Mouse (Mus musculus): ENCODE data around the gene Fam217a. TPM values are rescaled to one million over a fixed set of nuclear protein-coding genes. Genes with fewer than 3 reads are reported as not detected.
A peak's percentile ranks its signal among the peaks of the same experiment; 100 is the strongest.
"Not testable (repeated sequence)": the region's sequence is repeated elsewhere in the genome, so short reads cannot be mapped to it uniquely, and the experiment has no call there.

The Fam217a gene
- polyA plus RNA-seq, 1 experiment from 2014 or later, result 1.4 TPM

- ATAC-seq (ENCODE audit: low FRiP score) (peak; percentile 63), DNase-seq (ENCODE audit: low spot score, missing footprints) (peak; percentile 90)
- H3K36me3 ChIP-seq (ENCODE audit: control insufficient read depth, insufficient read depth, low read length), result no peaks in the 10 kb centered on the region
- H3K9ac ChIP-seq (ENCODE audit: low read length), result peak overlapping the region; percentile 91
- H3K4me3 ChIP-seq (ENCODE audit: low read depth, low read length), result peak overlapping the region; percentile 69
- peaks cover 16% of the 10 kb centered on the region for H3K4me1 ChIP-seq (ENCODE audit: control insufficient read depth, insufficient read depth, low read length)
- WGBS, result under 1% methylated on average over 50 of the region's 50 CpGs
- H3K9me3 ChIP-seq (ENCODE audit: control insufficient read depth, low read length), result no peaks in the 10 kb centered on the region
- no peaks in the 10 kb centered on the region for H3K27me3 ChIP-seq (ENCODE audit: control insufficient read depth, insufficient read depth, low read length)
- peak overlapping the region; percentile 79 for H3K4me2 ChIP-seq
- H3K27ac ChIP-seq (ENCODE audit: low read depth, low read length), result peak overlapping the region; percentile 87
These were observed 48.2 kb downstream of the Fam217a start for GRCm38 (mm10) chr13:34875741-34876445.

- ATAC-seq (ENCODE audit: low FRiP score), result peak; percentile 83
- H3K4me1 ChIP-seq (ENCODE audit: control insufficient read depth, insufficient read depth, low read length), result peaks cover 16% of the 10 kb centered on the region
- DNase-seq (ENCODE audit: low spot score, missing footprints), result peak; percentile 99
- H3K9ac ChIP-seq (ENCODE audit: low read length), result peak within 1 kb of the TSS; percentile 91
- no peaks in the 10 kb centered on the region for H3K9me3 ChIP-seq (ENCODE audit: control insufficient read depth, low read length)
- H3K36me3 ChIP-seq (ENCODE audit: control insufficient read depth, insufficient read depth, low read length), result no peaks in the 10 kb centered on the region
- peak within 1 kb of the TSS; percentile 69 for H3K4me3 ChIP-seq (ENCODE audit: low read depth, low read length)
- no peaks in the 10 kb centered on the region for H3K27me3 ChIP-seq (ENCODE audit: control insufficient read depth, insufficient read depth, low read length)
- peak within 1 kb of the TSS; percentile 79 for H3K4me2 ChIP-seq
- 1% methylated on average over 40 of the region's 40 CpGs for WGBS
- peak within 1 kb of the TSS; percentile 87 for H3K27ac ChIP-seq (ENCODE audit: low read depth, low read length)
These were observed 48.9 kb downstream of the Fam217a start, which contains the start of gene Prpf4b for GRCm38 (mm10) chr13:34875166-34875710. Gene Prpf4b (plus strand): TSS chr13:34875302.

GRCm38 (mm10) chr13:34874736-34875135 is 49.4 kb downstream of the Fam217a start:
- peak overlapping the region; percentile 79 for H3K4me2 ChIP-seq
- peak overlapping the region; percentile 69 for H3K4me3 ChIP-seq (ENCODE audit: low read depth, low read length)
- peak overlapping the region; percentile 91 for H3K9ac ChIP-seq (ENCODE audit: low read length)
- H3K27ac ChIP-seq (ENCODE audit: low read depth, low read length), result peak overlapping the region; percentile 87
- H3K9me3 ChIP-seq (ENCODE audit: control insufficient read depth, low read length); DNase-seq (ENCODE audit: low spot score, missing footprints); H3K36me3 ChIP-seq (ENCODE audit: control insufficient read depth, insufficient read depth, low read length); H3K27me3 ChIP-seq (ENCODE audit: control insufficient read depth, insufficient read depth, low read length): not testable (repeated sequence)
- WGBS, result 23% methylated on average over 13 of the region's 13 CpGs
- ATAC-seq (ENCODE audit: low FRiP score), result peak; percentile 33
- H3K4me1 ChIP-seq (ENCODE audit: control insufficient read depth, insufficient read depth, low read length), result peaks cover 16% of the 10 kb centered on the region

- Histone ChIP-seq H3K27me3 (ENCODE audit: control insufficient read depth, insufficient read depth, low read length) (no peaks in the 10 kb centered on the region), H3K4me2 (peak overlapping the region; percentile 79), H3K9ac (ENCODE audit: low read length) (peak overlapping the region; percentile 91), H3K4me3 (ENCODE audit: low read depth, low read length) (peak overlapping the region; percentile 69), H3K4me1 (ENCODE audit: control insufficient read depth, insufficient read depth, low read length) (peaks cover 16% of the 10 kb centered on the region), H3K36me3 (ENCODE audit: control insufficient read depth, insufficient read depth, low read length) (no peaks in the 10 kb centered on the region), H3K9me3 (ENCODE audit: control insufficient read depth, low read length) (no peaks in the 10 kb centered on the region), H3K27ac (ENCODE audit: low read depth, low read length) (peak overlapping the region; percentile 87)
- ATAC-seq (ENCODE audit: low FRiP score), result peak; percentile 88
- peak; percentile 98 for DNase-seq (ENCODE audit: low spot score, missing footprints)
- 3% methylated on average over 45 of the region's 45 CpGs for WGBS
These were observed 50.1 kb downstream of the Fam217a start for GRCm38 (mm10) chr13:34873801-34874681.

GRCm38 (mm10) chr13:34864420-34865169 is 59.5 kb downstream of the Fam217a start:
- Histone ChIP-seq H3K9ac (ENCODE audit: low read length) (no peak overlapping the region), H3K4me2 (no peak overlapping the region), H3K9me3 (ENCODE audit: control insufficient read depth, low read length) (no peaks in the 10 kb centered on the region), H3K4me3 (ENCODE audit: low read depth, low read length) (no peak overlapping the region), H3K27me3 (ENCODE audit: control insufficient read depth, insufficient read depth, low read length) (no peaks in the 10 kb centered on the region), H3K4me1 (ENCODE audit: control insufficient read depth, insufficient read depth, low read length) (no peaks in the 10 kb centered on the region), H3K27ac (ENCODE audit: low read depth, low read length) (no peak overlapping the region), H3K36me3 (ENCODE audit: control insufficient read depth, insufficient read depth, low read length) (no peaks in the 10 kb centered on the region)
- WGBS, result 44% methylated on average over 7 of the region's 7 CpGs
- DNase-seq (ENCODE audit: low spot score, missing footprints), result peak; percentile 92
- peak; percentile 72 for ATAC-seq (ENCODE audit: low FRiP score)

- not testable (repeated sequence) for H3K27me3 ChIP-seq (ENCODE audit: control insufficient read depth, insufficient read depth, low read length); DNase-seq (ENCODE audit: low spot score, missing footprints); H3K36me3 ChIP-seq (ENCODE audit: control insufficient read depth, insufficient read depth, low read length); H3K4me1 ChIP-seq (ENCODE audit: control insufficient read depth, insufficient read depth, low read length); H3K27ac ChIP-seq (ENCODE audit: low read depth, low read length); H3K9ac ChIP-seq (ENCODE audit: low read length); H3K9me3 ChIP-seq (ENCODE audit: control insufficient read depth, low read length); H3K4me3 ChIP-seq (ENCODE audit: low read depth, low read length); H3K4me2 ChIP-seq; ATAC-seq (ENCODE audit: low FRiP score)
- 55% methylated on average over 7 of the region's 8 CpGs for WGBS
These were observed 62.9 kb downstream of the Fam217a start for GRCm38 (mm10) chr13:34861166-34861565.

Other genes with a start within 250 kb of the Fam217a start
- not detected in 2 replicates for gene Fam50b, start 189.5 kb downstream of the Fam217a start, polyA plus RNA-seq (2014; fragmentation: Nextera tagmentation; extraction: Ambion mirVana)
- 111 and 119 TPM in 2 replicates for gene Prpf4b, start 49.0 kb downstream of the Fam217a start, polyA plus RNA-seq (2014; fragmentation: Nextera tagmentation; extraction: Ambion mirVana)
- gene 4933417A18Rik, start 99 bp upstream of the Fam217a start, polyA plus RNA-seq (2014; fragmentation: Nextera tagmentation; extraction: Ambion mirVana), result not detected in 2 replicates
- 0.80 and 0.94 TPM in 2 replicates for gene Eci3, start 39.5 kb upstream of the Fam217a start, polyA plus RNA-seq (2014; fragmentation: Nextera tagmentation; extraction: Ambion mirVana)
- 118 and 122 TPM in 2 replicates for gene Eci2, start 102.8 kb upstream of the Fam217a start, polyA plus RNA-seq (2014; fragmentation: Nextera tagmentation; extraction: Ambion mirVana)